Mouse (Mus musculus): Measurements from ENCODE around the gene Bcl2l15. TPM values are rescaled to one million over a fixed set of nuclear protein-coding genes. Genes with fewer than 3 reads are reported as not detected.
"Not testable (repeated sequence)": the region's sequence is repeated elsewhere in the genome, so short reads cannot be mapped to it uniquely, and the experiment has no call there.

The Bcl2l15 gene
- total RNA-seq (2015) (0.30 and 0.76 TPM in 2 replicates), total RNA-seq (2017) (0.22 and 2.5 TPM in 2 replicates)

DNA sequence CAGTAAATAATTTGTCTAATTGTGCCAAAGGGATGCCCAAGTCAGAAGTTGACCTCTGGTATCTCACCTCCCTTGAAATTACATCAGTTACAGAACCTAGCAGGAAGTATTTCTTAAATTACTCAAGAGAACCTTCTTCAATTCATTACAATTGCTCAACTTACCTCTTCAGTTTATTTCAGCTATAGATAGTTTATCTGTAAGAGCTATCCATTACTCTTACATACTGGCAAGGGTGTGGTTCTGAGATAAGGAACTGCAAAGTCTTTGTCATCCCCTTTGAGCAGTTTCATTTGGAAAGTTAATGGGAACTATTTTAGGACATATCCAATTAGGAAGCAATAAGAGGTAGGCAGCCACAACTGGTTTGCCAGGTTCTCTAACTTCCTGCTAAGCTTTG, at the start of gene Bcl2l15:
TSS of gene Bcl2l15 (plus strand) at position 176 of the 400 bp plus-strand sequence.
- peak; percentile 75 for ATAC-seq (ENCODE audit: poor library complexity, severe bottlenecking)

DNA sequence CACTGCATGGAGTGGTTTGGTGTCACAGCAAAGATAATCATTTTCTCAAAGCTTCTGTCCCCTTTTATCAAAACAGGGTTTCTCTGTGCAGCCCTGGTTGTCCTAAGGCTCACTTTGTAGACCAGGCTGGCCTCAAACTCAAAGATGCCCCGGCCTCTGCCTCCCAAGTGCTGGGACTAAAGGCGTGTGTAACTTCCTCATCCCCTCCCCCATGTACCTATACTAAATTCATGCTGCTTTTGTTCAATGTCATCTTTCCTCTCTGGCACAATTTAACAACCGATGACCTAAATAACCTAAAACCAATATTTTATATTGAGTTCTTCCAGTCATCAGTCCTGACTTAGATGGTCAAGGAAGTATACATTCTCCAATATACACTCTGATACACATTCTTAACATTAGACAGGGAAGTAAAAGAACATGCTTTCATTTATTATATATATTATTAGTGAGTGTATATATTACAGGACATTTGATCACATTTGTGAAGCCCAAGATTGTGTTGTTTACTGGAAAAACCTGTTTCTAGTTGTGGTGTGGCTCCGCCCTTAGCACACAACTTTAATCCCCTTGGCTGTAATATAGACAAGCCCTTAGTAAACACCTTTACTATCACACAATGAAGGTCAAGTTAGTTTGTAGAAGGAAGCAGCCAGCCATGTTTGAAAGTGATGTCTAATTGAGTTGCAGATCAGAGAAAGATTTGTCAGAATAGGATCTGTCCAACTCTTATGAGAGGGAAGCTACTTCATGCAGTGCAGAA, 49.4 kb upstream of the Bcl2l15 start:
- no peak for ATAC-seq (ENCODE audit: poor library complexity, severe bottlenecking)

DNA sequence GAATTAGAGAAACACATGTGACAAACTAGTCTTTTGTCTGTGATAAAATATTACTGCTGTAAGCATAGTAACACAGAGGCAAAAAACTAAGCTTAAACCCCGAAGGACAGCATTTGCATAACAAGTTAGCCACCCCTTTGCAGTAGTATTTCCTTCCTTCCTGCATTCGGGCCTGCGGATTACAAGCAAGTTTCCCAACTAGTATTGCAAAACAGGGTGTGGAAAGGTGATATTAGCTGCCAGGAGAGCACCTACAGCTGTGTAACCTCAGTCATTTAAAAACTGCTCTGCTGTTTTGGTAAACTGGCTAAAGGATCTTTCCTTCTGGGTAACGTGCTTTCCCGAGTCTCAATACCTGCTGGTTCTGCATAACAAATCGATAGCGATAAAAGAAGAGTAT, 45.2 kb upstream of the Bcl2l15 start:
- peak; percentile 43 for ATAC-seq (ENCODE audit: poor library complexity, severe bottlenecking)

DNA sequence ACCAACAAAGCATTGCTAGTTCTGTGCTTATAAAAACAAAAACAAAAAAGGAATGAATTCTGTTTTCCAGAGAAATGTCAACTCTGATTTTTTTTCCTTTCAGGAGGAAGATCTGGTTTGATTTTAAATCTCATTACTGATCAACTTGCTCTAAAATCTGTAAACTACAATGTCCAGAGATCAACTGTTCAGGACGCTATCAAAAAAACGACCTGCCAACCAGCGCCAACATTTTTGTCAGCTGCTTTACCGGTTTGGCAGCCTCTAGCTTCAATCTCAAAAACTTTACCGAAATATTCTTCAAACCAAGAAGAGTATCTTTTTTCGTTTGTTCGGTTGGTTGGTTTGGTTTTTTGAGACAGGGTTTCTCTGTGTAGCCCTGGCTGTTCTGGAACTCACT, 43.3 kb upstream of the Bcl2l15 start:
- no peak for ATAC-seq (ENCODE audit: poor library complexity, severe bottlenecking)

DNA sequence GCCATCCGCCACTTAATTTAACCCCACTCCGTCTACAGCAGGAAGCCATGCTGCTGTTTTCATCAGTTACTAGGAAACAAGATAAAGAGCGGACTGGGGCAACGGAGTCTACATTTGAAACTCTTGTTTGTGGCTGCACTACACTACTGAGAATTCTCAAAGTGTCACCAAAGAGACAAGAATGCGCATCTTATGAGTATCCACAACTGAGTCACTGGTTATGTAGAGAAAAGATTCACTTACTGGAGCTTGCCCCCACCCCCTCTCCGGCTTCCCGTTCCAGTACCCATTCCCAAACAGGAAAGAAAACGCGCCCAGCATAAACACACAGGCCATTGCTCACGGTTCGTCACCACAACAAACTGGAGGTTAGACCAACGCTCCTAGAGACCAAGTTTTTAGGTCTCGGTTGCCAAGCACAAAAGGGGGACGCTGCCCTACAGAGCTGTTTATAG, 42.5 kb upstream of the Bcl2l15 start:
- no peak for ATAC-seq (ENCODE audit: poor library complexity, severe bottlenecking)

DNA sequence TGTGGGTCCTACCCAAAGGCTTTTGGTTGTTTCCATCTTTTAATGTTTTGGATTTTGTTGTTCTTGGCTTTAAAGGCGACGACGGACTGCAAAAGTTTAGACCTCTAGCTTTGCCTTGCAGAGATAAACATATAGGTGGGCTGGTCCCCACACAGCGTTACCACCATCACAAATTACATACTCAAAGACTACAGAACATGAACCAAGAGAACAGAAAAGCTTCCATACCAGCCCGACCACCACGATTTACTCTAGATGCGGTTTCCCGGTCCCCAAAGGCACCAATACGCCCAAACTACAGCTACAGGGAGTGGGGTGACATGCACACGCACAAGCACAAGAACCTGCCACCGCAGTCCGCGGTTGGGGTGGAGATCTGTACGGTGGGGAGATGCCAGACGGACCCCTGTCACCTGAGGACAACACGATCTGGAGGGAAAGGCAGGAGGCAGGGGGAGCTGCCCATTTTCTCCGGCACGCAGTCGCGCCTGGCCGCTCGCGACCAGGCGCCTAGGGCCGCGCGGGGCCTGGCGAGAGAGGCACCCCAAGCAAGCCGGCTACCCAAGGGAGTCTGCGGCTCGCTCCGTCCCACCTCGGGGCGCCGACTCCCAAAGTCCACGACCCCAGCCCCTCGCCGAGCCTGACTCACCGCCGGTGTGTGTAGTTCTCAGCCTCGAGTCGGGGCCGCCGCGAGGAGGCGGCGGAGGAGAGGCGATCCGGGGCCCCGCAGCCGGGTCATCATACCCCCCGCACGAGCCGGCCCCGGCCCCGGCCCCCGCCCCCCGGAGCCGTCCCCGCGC, 41.9 kb upstream of the Bcl2l15 start:
- ATAC-seq (ENCODE audit: poor library complexity, severe bottlenecking): no peak

DNA sequence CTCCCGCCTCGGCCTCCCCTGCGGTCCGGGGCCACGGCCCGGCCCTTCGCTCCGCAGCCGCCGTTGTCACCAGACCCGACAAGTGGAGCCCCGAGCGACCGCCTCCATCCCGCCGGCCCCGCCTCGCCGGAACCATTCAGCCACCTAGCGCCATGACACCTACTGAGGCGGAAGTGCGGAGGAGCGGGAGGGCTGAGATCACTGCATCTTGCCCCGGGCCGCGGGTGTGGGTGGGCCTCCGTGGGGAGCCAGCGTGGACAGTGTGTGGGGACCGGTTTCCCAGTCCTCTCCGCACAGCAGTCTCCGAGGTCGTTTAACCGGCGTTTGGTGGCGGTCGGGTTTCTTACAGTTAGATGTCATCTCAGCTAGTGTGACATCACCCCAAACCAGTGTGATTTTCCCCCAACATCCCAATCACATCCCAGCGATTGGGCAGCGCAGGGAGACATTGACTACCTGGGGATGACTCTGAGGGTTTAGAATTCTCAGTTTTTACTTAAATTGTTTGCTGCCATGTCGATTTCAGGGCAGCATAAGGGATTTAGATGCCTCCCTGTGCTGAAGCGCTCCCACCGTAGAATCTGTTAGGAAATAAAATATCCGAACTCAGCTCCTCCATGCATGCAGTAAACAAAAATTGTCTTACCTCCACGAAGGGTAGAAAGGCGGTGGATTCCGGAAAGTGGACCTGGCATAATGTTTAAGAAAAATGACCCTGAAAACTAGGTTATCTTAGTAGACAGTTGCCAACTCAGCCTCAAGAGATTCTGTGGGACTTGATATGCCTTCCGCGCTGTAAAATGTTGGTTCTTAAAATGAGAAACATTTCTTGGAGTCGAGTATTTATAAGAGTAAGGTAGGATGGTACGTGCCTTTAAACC, 40.9 kb upstream of the Bcl2l15 start, which contains the start of gene Hipk1:
TSS of gene Hipk1 (minus strand) at position 334 of the 881 bp plus-strand sequence.
- ATAC-seq (ENCODE audit: poor library complexity, severe bottlenecking): peak; percentile 94

DNA sequence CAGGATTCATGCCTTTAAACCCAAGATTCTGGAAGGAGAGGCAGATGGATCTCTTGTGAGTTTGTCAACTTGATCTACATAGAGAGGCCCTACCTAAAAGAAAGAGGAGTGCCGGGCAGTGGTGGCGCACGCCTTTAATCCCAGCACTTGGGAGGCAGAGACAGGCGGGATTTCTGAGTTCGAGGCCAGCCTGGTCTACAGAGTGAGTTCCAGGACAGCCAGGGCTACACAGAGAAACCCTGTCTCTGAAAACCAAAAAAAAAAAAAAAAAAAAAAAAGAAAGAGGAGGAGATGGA, 40.3 kb upstream of the Bcl2l15 start:
- ATAC-seq (ENCODE audit: poor library complexity, severe bottlenecking): not testable (repeated sequence)

DNA sequence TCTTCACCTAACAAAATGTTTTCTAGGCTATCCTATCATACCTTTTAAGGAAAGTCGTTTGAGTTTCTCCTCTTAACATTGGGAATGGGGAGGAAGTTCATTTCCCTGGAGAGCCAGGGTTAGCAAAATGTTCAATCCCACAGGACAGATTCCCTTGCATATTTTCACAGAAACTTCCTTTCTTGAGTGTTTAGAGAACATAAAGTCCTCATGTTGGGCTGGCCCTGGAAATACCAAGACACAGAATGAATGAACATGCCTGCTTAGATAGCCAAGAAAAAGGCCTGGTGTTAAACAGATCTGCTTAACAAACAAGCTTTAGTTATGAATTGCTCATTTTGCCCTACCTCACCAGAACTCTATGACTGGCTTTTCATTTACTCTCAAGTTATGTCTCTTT, 39.8 kb upstream of the Bcl2l15 start:
- ATAC-seq (ENCODE audit: poor library complexity, severe bottlenecking): no peak

DNA sequence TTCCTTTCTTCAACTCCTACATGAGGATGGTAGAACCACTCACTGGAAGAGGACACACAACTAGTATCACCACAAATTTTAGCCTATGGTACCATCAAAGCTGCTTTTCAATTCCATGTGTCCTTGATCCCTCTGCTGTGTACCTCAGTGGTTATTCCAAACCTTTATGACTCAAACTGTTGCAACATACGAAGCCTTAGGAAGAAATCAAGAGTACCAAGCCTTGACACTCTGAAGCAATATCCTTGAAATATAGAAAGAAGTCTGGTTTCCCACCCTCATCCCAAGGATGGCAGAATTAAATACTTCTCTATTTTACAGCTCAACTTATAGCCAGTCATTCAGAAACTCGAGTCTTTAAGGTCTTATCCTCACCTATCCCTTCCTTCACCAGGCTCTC, 36.0 kb upstream of the Bcl2l15 start:
- ATAC-seq (ENCODE audit: poor library complexity, severe bottlenecking): peak; percentile 22; the same call in 1 of the 2 replicates

DNA sequence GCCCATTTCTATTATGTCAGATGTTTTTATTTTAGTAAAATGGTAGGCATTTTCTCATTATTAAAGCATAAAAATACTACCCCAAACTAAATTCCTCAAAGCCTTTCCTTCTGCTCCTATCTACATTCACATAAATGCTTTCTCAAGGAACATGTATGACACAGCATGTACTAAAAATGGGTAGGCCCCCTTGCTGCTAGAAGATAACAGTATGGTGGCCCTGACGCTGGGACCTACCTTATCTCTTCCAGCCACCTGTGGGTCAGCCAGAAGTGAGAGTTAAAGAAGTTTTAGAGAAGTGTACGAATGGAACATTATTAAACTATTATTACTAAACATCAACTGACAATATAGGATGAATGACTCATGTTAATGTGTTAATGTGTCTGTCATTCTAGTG, 32.9 kb upstream of the Bcl2l15 start:
- ATAC-seq (ENCODE audit: poor library complexity, severe bottlenecking): no peak

DNA sequence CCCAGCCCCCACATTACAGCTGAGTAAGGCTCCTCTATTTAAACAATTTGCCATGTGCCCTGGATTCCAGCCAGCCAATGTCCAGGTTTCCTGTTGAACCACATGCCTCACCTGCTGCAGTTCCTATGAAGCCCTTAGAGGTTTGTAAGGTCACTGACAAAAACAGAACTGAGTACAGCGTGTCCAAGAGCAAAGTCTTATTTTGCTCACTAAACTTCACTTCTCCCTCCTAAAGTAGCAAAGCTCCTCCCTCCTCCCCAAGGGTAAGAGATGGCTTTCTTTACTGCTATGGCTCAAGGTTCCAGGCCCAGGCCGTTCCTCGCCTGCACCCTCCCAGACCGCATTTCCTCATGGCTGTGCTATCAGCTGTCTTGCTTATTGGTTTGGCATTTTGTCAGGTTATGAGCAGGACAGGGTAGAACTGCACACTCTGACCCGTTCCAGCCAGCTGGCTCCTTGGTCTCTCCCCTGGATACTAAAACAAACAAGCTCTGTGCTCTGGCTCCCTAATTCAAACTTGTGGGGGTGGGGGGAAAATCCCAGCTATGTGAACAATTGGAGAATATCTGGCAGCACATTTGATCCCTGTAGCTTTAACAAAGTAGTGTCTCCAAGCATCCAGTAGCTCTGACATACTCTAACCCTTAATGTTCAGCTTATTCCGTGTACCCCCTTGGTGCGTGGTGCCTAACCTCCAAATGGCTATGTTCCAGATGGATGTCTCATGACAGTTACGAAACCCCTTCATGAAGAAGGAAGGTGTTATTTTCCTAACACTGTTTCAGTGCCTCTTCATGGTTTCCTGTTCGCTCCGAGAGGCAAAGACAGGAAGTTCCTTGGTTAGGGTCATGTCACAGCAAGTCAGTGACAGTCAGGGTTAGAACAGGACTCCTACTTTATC, 30.5 kb upstream of the Bcl2l15 start:
- peak; percentile 80 for ATAC-seq (ENCODE audit: poor library complexity, severe bottlenecking)

DNA sequence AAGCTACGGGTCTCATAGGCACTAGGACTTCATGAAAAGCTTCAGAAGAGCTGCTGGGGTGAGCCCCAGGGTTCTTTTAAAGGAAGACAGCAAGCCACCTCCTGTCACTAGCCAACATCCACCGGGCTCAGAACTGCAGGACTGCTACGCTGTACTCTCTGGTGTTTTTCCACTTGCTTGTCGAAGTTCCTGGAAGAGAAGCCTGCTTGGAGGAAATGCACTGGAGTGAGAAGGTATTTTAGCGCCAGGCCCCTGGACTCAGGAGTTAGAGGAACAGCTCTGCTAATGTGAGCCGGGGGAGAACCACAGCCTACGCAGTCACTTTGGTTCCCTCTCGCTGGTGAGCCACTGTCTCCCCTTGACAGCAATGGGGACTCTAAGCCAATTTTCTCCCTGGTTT, 29.5 kb upstream of the Bcl2l15 start:
- ATAC-seq (ENCODE audit: poor library complexity, severe bottlenecking): no peak

DNA sequence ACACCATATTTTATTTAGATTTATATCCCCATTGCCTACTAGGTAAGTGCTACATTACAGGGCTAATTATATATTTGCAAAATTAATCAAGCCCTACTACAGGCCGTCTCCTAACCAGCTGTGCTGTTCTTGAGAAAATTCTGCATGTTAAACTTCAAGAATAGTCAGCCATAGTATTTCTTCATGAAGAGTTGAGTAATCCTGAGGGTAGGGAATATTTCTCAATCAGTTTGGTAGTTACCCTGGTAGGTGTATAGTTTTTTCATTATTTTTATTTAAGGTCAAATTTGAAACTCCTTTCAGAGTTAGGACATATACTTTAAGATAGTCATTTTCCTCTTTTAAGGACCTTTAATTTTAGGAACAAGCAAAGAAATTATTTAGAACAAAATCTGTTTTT, 26.7 kb upstream of the Bcl2l15 start:
- ATAC-seq (ENCODE audit: poor library complexity, severe bottlenecking): no peak

DNA sequence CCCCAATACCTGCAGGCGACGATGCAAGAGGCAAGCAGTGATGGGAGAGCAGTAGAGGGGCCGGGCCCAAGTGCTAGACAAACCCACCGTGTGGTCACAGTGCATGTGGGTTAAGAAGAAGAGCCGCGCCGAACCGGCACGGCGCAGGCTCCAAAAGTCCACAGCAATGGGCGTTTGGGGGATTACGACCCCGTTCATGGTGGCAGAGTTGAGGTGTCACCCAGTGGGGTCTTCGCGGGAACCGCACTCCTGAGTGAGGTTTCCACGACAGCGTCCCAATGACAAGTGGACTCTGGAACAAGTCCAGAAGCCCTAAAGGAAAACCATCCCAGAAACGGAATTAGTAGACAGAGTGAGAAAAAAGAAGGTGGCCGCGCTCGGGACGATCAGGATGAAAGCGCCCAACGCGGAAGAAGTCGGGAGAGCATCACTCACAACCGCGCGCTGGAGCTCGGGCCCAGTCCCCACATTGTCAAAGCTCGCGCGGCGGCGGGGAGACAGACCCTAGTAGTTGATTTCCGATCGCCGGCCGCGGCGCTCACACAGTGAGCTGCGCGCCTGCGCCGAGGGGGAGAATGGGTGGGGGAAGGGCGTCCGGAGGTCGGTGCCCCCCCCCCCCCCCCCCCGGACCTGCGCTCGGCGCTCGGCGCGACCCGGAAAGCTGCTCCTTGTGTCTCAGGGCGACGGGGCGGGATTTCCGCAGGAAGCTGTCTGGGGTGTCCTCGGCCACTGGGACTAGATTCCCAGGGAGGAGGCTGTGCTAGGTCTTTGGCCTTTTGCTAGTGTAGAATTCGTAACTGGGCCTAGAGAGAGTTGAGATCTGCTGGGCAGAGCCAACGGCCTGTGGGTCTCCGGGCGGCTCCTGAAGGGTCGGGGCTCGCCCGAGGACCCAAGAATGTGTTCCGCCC, 23.3 kb upstream of the Bcl2l15 start, which contains the start of the genes Dclre1b, Ap4b1 and Gm43064:
TSS of gene Dclre1b (minus strand) at position 554 of the 908 bp plus-strand sequence.
TSS of gene Ap4b1 (plus strand) at position 630 of the 908 bp plus-strand sequence.
TSS of gene Gm43064 (plus strand) at position 683 of the 908 bp plus-strand sequence.
- ATAC-seq (ENCODE audit: poor library complexity, severe bottlenecking): peak; percentile 81

DNA sequence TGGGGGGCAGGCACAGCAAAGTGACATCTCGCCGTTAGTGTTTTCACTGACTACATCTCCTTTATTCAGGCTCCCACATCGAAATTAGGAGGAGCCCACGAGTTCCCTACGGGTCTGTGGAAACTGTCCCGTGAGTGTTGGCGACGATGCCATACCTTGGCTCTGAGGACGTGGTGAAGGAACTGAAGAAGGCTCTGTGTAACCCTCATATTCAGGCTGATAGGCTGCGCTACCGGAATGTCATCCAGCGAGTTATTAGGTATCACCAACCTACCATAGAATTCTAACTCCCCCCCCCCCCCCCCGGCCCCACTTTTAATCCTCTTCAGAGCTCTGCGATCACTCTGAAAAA, 22.6 kb upstream of the Bcl2l15 start:
- ATAC-seq (ENCODE audit: poor library complexity, severe bottlenecking): peak; percentile 36

DNA sequence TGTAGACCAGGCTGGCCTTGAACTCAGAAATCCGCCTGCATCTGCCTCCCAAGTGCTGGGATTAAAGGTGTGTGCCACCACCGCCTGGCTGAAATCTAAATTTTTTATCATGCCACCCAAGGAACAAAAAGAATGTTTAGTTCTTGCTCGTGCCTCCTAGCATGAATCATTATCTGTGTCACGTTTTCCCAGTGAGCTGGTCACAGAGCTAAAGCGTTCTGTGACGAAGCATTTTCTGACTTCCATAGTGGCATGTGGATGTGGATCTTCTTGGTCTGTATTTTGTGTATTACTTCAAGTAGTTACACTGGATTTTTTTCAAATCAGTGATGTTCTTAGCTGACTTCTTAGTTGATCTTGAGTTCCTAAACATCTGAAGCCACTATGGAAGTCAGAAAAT, 21.4 kb upstream of the Bcl2l15 start:
- no peak for ATAC-seq (ENCODE audit: poor library complexity, severe bottlenecking)

DNA sequence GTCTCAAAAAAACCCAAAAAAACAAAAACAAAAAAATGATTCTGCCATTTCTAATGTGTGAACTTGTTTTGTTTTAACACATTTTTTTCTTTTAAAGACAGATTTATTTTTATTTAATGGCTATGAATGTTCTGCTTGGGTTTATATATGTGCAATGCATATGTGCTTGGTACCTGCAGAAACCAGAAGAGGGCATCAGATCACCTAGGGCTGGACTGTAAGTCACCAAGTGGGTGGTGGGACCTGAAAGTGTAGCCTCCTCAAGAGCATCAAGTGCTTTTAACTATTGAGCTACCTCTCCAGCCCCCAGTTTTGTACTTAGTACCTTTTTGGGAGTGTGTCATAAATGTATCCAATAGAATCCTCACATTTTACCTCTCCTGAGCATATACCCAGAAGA, 4.9 kb upstream of the Bcl2l15 start:
- no peak for ATAC-seq (ENCODE audit: poor library complexity, severe bottlenecking)

DNA sequence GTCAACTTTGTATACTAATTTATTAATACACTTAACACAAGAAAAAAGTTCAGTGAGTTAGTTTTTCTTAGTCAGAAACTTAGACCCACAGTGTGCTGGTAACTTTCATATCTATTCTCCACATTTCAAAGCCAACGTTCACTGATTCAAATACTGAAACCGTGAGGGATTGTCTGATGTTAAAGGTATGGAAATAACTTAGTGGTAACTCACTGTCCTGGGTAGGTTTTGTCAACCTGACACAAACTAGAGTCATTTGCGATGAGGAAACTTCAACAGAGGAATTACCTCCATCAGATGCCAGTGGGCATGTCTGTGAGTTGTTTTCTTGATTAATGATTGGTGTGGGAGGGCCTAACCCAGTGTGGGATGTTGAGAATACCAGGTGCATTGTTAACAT, 3.4 kb upstream of the Bcl2l15 start:
- no peak for ATAC-seq (ENCODE audit: poor library complexity, severe bottlenecking)
